Mouse (Mus musculus) olfactory bulb, adult 2 months (tissue): ENCODE measurements at regions not wholly inside any gene's neighbourhood (a gene's known extent, or its start where the extent isn't known, plus 50 kb on each side); places are given as distances from the start of the nearest gene placed in this dataset.

ENCODE experiments used
- CTCF ChIP-seq: fragments of 200-500 bp; IDR thresholded peaks from 2 replicates; pipeline ENCODE4 v1.5.1; 2012; ENCODE audit warnings: low read depth, mild to moderate bottlenecking, low read length, moderate library complexity; ENCODE audit not compliant: insufficient read depth
- POLR2A ChIP-seq: fragments of 200-500 bp; IDR thresholded peaks from 2 replicates; pipeline ENCODE4 v1.6.1; 2012; ENCODE audit warnings: mild to moderate bottlenecking, low read depth, low read length, moderate library complexity; ENCODE audit not compliant: insufficient read depth

GRCm38 (mm10) chr1:159045870-159046385 is 65.6 kb upstream of the Pappa2 start:
- no peak for TF ChIP-seq CTCF
- TF ChIP-seq POLR2A: no peak
